Mouse (Mus musculus) G1E (cell line): ENCODE data around the gene Bpi.

Source experiments
- CTCF ChIP-seq: IDR thresholded peaks from 2 replicates; pipeline ENCODE4 v1.5.1; 2012; ENCODE audit warnings: low read depth, low read length, inconsistent platforms, mixed read lengths
- GATA1 ChIP-seq: IDR thresholded peaks from 2 replicates; pipeline ENCODE4 v1.6.1; 2012; ENCODE audit warnings: borderline replicate concordance, low read length, inconsistent platforms, mixed read lengths
- GATA2 ChIP-seq: IDR thresholded peaks from 2 replicates; pipeline ENCODE4 v1.6.1; 2012; ENCODE audit warnings: low read depth, low read length, inconsistent platforms, borderline replicate concordance
- POLR2AphosphoS5 ChIP-seq: IDR thresholded peaks from 2 replicates; pipeline ENCODE4 v1.6.1; 2012; ENCODE audit warnings: low read depth, low read length, inconsistent platforms; ENCODE audit not compliant: insufficient replicate concordance
- TAL1 ChIP-seq: conservative IDR thresholded peaks from 2 replicates; pipeline ENCODE4 v1.6.1; 2012; ENCODE audit warnings: low read depth, low read length, inconsistent platforms, mixed read lengths

GRCm38 (mm10) chr2:158285655-158286054 is 27.8 kb downstream of the Bpi start:
- TF ChIP-seq CTCF (no peak), GATA1 (no peak), GATA2 (no peak), POLR2AphosphoS5 (no peak), TAL1 (no peak)
